Mouse (Mus musculus) gastrocnemius, adult 8-10 months (tissue): ENCODE measurements around the gene Rhox4a2. TPM values are rescaled to one million over a fixed set of nuclear protein-coding genes. Genes with fewer than 3 reads are reported as not detected.
"Not testable (repeated sequence)": the region's sequence is repeated elsewhere in the genome, so short reads cannot be mapped to it uniquely, and the experiment has no call there.

ENCODE experiments used
- DNase-seq, 2 experiments: peaks; one replicate each; pipeline ENCODE4 v3.0.0; 2022; ENCODE audit warnings: low spot score in 2 of 2
- total RNA-seq, 4 experiments: library from RNA; stranded (reverse); gene quantifications; 2 replicates each; pipeline ENCODE4 v1.2.4; 2022

The Rhox4a2 gene
- not detected for total RNA-seq

DNA sequence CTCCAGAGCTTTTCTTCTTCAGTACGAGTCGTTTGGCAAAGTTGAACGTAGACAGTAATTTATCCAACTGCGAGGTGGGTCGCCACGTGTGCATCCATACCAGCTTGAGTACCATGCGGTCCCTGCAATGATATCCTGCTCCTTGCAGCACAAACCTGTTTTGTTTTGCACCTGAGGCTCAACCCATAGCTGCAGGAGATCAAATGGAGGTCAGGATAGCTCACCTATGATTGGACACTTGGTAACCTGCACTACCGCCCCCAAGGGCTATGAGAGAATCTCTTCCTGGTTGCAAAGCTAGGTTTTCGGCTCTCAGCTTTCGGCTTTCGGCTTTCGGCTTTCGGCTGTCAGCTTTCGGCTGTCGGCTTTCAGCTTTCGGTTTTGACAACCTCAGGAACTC is at the start of gene Rhox4a2:
Gene Rhox4a2, plus strand, starts transcription at position 301 of the 400 bp plus-strand sequence.
- DNase-seq = not testable (repeated sequence)

DNA sequence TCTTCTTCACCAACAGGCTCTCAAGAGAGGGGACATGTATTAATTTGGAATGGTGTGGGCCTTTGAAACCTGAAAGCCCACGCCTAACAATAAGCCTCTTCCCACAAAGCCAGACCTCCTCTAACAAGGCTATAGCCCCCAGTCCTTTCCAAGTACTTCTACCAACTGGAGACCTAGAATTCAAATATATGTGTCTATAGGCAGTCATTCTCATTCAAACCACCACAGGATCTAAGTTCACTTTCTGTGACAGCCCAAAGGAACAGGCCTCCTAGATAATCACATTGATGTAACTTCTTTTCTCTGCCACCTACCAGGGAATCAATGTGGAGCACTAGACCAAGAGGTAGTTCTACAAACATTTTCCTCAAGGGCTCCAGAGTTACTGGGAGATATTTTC is 10.9 kb upstream of the Rhox4a2 start, which contains the start of gene Rhox3a2:
Gene Rhox3a2, plus strand, starts transcription at position 301 of the 400 bp plus-strand sequence.
- not testable (repeated sequence) for DNase-seq

DNA sequence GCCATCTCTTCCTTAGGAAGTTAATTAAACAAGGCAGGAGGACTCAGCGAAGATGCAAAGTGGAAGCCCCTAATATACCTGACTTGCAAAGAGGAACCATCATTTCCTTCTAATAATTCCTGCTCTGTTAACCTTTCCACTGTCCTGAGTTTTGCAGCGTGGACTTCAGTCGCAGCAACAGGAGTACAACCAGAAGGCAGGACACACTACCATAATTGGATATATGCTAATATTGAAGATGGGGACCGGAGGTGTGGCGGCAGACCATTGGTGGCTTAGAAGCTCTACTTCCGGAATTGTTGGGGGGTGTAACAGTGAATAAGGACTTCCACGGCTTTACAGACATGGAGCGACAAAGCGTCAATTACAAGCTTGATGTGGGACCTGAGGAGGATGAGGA is 21.1 kb downstream of the Rhox4a2 start, which contains the start of gene Rhox2b:
Gene Rhox2b, plus strand, starts transcription at position 301 of the 400 bp plus-strand sequence.
- DNase-seq = not testable (repeated sequence)

DNA sequence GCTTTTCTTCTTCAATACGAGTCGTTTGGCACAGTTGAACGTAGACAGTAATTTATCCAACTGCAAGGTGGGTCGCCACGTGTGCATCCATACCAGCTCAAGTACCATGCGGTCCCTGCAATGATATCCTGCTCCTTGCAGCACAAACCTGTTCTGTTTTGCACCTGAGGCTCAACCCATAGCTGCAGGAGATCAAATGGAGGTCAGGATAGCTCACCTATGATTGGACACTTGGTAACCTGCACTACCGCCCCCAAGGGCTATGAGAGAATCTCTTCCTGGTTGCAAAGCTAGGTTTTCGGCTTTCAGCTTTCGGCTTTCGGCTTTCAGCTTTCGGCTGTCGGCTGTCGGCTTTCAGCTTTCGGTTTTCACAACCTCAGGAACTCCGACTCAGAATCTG is 41.5 kb downstream of the Rhox4a2 start, which contains the start of gene Rhox4b:
Gene Rhox4b, plus strand, starts transcription at position 301 of the 400 bp plus-strand sequence.
- DNase-seq = not testable (repeated sequence)

Other genes with a start within 250 kb of the Rhox4a2 start
- gene Akap14, start 222.0 kb upstream of the Rhox4a2 start, total RNA-seq = not detected
- gene Ndufa1, start 199.7 kb upstream of the Rhox4a2 start, total RNA-seq = 100 to 1,000 TPM; 301 to 394 (median 354) TPM
- gene Rnf113a1, start 199.6 kb upstream of the Rhox4a2 start, total RNA-seq = 1 to 10 TPM; 2.6 to 4.4 (median 2.9) TPM
- not detected for gene Gm9, start 179.8 kb upstream of the Rhox4a2 start, total RNA-seq
- gene Rhox1, start 168.6 kb upstream of the Rhox4a2 start, total RNA-seq = not detected
- gene Rhox2a, start 145.9 kb upstream of the Rhox4a2 start, total RNA-seq = not detected
- not detected for gene Rhox3a, start 140.9 kb upstream of the Rhox4a2 start, total RNA-seq
- not detected for gene Rhox4a, start 125.5 kb upstream of the Rhox4a2 start, total RNA-seq
- not detected for gene Rhox3a2, start 10.8 kb upstream of the Rhox4a2 start, total RNA-seq
- not detected for gene Rhox2b, start 21.2 kb downstream of the Rhox4a2 start, total RNA-seq
- gene Rhox4b, start 41.6 kb downstream of the Rhox4a2 start, total RNA-seq = not detected
- not detected for gene Rhox2c, start 62.8 kb downstream of the Rhox4a2 start, total RNA-seq
- gene Rhox3c, start 67.7 kb downstream of the Rhox4a2 start, total RNA-seq = not detected
- gene Rhox4c, start 89.5 kb downstream of the Rhox4a2 start, total RNA-seq = not detected
- gene Rhox2d, start 102.6 kb downstream of the Rhox4a2 start, total RNA-seq = not detected
- gene Rhox4d, start 123.5 kb downstream of the Rhox4a2 start, total RNA-seq = not detected
- gene Rhox2e, start 139.6 kb downstream of the Rhox4a2 start, total RNA-seq = not detected
- gene Rhox3e, start 151.2 kb downstream of the Rhox4a2 start, total RNA-seq = not detected
- gene Rhox4e, start 166.6 kb downstream of the Rhox4a2 start, total RNA-seq = not detected
- not detected for gene Rhox2f, start 180.6 kb downstream of the Rhox4a2 start, total RNA-seq
- gene Rhox3f, start 190.1 kb downstream of the Rhox4a2 start, total RNA-seq = not detected
- not detected for gene Rhox4f, start 216.9 kb downstream of the Rhox4a2 start, total RNA-seq
- gene Rhox3g, start 237.8 kb downstream of the Rhox4a2 start, total RNA-seq = not detected